Mouse (Mus musculus): ENCODE measurements at regions not wholly inside any gene's neighbourhood (a gene's known extent, or its start where the extent isn't known, plus 50 kb on each side); places are given as distances from the start of the nearest gene placed in this dataset.

DNA sequence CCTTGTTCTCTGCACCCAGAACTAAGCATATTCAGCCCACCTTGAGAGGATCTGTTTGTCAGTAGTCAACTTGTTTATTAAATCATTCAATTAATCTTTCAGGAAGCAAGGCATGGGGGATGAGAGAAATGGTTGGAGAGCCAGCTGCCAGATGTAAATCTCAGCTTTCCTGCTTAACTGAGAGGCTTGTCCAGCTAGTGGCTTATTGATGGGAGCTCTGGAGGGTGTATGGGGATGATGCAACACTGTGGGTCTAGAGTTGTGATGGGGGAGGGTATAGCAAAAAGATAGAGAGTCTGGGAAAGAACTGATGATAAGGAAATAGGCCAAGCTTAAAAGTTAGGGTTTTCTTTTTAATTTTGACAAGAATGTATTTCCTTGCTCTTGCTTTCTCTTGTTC is 2163.3 kb downstream of the 9330182O14Rik start:
- no peak for DNase-seq (ENCODE audit: low spot score in 2 of 2)

DNA sequence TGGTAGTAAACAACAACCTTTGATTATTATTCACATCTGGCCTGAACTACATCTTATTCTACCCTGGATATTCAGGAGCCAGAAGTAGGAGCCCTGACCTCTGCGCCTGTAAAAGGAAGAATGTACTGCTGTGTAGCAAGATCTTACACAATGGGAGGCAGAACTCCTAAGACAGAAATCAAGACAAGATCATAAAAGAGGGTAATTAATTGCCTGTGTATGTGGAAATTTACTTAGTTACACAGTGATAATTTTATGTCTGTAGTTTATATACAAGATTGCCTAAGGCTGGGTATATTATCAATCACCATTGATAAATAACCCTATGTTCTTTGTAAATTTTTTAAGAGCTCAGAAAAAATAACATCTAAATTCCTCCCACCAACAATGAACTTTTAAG is 2167.8 kb downstream of the 9330182O14Rik start:
- no peak for DNase-seq (ENCODE audit: low spot score in 2 of 2)

DNA sequence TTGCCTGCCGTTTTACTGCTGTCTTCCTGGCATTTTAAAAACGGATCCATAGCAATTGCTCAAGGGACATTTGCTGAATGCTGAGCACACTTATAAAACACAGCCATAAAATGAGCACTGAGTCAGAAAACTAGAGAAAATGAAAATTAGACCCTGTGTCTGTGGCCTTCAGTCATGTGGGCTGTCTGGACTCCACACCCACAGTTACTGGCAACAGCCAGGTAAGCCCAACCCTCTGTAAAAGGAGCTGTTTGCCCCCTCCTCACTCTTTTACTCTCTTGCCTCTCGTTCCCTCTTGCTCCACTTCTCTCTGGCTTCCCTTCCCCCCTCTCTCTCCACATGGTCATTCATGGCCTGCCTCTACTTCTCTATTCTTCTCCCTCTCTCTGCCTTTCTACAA is 2169.9 kb downstream of the 9330182O14Rik start:
- DNase-seq (ENCODE audit: low spot score in 2 of 2): no peak

DNA sequence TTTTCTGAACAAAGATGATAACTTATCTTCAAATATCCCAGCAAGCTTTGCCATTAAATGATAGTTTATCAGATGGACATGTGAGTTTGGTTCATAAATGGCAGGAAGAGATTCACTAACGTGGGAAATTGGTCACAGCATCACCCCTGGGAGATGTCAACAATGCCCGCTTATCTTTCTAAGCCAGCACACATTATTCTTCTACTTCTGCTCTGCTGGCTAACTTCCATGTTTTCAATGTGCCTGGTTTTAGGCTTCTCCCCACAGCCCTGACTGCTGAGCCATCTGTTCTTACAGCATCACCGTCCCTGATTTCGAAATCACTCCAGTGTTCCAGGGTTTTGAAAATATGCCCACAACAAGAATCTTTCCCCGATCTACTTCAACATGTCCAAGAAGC is 2175.4 kb downstream of the 9330182O14Rik start:
- peak; percentile 24 to 78 for DNase-seq (ENCODE audit: low spot score in 2 of 2)

DNA sequence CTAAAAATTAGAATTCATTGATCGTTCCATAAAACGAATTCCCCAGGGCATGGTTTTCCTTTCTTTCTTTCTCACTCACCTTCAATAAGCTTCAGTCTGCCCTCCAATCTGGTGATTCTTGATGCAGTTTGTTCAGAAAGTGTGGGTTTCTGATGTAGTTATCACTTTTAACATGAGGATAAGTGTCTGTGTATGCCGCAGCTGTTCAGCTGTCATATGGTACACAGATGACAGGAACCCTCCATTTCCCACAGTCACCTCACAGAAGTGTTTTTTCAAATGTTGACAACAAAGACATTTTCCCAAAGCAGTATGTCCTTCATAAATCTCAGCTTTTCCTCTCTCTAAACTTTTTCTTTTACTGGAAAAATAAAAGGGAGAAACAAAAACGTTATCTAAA is 2177.0 kb downstream of the 9330182O14Rik start:
- DNase-seq (ENCODE audit: low spot score in 2 of 2): no peak

DNA sequence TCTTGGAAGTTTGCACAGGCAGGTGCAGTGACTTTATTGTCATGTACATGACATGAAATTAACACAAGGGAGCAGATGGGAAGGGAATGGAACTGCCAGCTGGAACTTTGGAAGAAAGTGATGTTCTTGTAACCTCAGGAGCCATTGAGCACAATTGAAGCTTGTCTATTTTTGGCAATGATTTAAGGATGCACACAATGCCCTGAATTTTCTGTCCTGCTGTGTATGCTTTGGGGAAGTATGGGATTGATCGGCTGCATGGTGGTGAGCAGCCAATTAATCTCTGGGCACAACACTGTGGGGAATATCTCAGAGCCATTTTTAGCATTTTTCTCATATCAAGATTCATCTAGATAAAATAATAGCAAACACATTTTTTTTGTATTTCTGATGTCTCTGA is 2186.2 kb downstream of the 9330182O14Rik start:
- peak in 1 of 2 experiments; percentile 24 for DNase-seq (ENCODE audit: low spot score in 2 of 2)

DNA sequence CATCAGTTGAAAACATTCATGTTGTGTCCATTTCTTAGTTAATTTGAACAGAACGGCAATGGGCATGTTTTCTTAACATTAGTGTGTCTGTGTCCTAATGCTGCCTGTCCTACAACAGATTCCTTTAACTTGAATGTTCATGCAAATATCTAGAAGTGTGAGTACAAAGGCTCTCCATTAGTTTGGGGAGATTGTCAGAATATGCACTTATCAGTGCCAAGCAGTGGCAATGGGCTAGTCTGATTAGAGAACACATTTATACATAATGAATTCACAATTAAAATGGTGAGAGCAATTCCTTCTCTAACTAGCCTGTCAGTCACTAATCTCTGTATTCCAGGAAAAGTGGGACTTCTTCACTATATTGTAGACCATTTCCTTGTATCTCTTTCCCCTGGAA is 2188.8 kb downstream of the 9330182O14Rik start:
- DNase-seq (ENCODE audit: low spot score in 2 of 2): no peak

DNA sequence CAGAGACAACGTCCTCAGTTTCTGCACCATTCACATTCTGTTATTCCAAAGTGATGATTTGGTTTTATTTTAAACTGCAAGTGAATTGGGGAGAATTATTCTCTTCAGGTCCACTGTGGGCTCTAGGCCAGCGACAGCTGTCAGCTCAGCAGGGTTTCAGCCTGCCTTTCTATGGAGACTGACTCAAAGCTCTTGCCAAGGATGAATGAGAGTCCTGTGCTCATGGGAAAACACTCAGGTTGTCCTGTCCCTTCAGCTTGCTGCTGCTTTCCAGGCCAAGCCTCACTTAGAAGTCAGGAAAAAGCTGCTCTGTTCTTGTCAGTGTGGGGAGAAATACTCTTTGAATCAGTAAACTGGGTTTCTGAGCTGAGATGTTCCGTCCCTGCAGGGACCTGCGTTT is 2191.1 kb downstream of the 9330182O14Rik start:
- DNase-seq (ENCODE audit: low spot score in 2 of 2): peak; percentile 38 to 52

DNA sequence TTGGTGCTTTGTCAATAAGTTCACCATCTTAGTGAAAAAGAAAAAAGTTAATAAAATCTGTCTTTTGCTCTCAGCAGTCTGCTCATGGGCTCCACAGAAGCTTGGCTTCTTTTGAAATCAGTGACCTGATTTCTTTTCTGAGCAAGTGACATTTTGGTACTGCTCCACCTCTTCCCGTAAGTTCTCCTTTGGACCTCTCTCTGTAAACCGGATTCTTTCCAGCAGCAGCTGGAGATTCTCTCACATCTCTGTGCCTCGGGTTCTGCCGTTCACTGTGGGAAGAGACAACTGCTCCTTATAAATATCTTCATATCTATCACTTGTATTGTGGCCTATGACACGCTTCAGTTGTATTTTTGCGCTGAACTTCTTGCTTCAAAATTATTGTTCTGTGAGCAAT is 2194.4 kb downstream of the 9330182O14Rik start:
- no peak for DNase-seq (ENCODE audit: low spot score in 2 of 2)

DNA sequence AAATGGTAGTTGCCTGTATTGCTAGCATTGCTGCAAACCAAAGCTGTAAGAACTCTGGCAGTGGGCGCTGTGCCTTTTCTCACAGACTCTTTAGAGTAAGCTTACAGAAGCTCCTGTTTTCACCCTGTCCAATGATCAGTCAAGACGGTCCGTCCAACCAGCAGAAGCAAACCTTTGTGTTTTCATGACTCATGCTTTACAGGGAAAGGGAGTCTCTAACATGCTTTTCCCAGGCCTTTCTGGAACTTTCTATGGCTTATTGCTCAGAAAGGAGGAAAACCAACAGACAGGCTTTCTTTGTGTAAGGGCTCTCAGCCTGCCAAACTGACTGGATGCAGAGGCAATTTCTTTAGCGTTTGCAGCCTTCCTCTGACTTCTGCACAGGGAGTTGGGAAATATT is 2195.6 kb downstream of the 9330182O14Rik start:
- DNase-seq (ENCODE audit: low spot score in 2 of 2): no peak

DNA sequence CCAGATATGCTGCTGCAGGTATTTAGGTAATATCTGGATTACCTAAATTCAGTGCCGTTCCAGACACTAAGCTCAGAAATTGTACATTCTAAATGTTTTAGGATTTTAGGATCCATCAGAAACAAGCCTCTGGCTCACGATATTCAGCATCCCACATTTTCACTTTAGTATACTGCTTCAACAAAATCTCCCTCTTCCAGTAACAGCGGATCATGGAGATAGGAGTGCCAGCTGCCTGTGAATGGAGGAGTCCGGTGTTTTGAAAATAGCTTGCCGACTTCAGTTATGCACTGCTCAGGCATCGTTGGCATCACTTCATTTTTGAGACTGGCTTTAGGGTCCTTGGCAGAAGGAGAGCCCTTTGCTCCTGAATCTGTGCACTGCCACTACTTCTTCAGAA is 2199.5 kb downstream of the 9330182O14Rik start:
- no peak for DNase-seq (ENCODE audit: low spot score in 2 of 2)

DNA sequence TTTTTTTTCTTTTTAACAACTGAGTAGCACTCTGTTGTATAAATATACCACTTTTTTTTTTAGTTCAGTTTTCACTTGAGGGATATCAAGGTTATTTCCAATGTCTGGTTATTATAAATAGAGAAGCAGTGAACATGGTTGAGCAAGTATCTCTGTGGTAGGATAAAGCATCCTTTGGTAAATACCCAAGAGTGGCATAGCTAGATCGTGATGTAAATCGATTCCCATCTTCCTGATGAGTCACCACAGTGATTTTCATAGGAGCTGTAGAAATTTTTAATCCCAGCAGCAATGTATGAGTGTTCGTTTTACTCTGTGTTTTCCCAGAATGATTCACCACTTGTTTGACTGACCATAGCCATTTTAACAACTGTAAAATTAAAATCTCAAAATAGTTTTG is 2212.0 kb downstream of the 9330182O14Rik start:
- no peak for DNase-seq (ENCODE audit: low spot score in 2 of 2)

DNA sequence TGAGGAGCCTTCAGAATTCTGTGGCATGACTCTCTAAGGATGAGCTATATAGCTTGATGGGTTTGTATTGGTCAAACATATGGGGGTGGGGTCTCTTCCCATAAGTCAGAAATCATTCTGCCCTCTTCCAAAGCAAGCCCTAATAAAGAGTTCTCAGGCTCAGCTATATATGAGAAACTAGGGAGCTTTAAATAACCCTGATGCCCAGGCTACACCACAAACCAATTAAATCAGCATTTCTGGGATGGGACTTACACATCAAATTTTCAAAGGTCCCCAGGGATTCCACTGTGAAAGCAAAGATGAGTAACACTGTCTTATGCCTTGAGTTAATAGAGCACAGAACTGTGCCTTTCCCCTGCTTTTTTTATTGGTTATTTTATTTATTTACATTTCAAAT is 2227.7 kb downstream of the 9330182O14Rik start:
- no peak for DNase-seq (ENCODE audit: low spot score in 2 of 2)

DNA sequence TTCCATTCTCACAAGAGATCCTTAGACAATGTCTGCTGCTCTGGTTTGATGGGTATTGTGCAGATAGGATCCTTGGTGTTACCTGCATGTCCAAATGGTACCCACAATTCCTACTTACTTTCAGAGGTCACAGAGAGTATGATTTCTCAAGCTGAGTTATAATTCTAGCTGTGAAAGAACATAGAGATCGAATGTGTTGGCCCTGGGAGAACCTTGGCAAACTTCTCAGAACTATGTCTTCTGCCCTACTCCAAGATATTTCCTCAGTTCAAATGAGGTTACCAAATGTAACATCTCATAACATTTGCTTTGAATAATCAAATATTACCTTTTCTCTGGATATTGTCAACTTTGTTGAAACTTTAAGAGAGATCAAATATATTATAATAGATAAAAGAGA is 2230.8 kb downstream of the 9330182O14Rik start:
- DNase-seq (ENCODE audit: low spot score in 2 of 2): no peak

DNA sequence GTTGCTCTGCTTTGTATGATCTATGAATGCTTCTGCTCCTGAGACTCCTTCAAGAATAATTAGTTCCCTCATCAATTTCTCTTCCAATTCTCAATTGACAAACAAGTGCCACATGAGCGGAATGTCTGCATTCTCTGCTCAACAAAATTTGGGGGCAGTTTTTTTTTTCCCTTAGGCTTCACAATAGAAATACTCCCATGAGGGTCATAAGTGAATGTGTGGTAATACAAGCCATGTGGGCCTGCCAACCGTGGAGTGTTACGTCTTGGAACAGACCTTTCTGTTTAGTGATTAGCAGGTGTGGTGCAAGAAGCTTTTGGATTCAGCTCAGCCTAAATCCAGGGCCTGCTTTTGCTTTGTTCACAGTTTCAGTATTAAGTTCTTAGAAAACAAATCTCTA is 2232.6 kb downstream of the 9330182O14Rik start:
- DNase-seq (ENCODE audit: low spot score in 2 of 2): no peak

DNA sequence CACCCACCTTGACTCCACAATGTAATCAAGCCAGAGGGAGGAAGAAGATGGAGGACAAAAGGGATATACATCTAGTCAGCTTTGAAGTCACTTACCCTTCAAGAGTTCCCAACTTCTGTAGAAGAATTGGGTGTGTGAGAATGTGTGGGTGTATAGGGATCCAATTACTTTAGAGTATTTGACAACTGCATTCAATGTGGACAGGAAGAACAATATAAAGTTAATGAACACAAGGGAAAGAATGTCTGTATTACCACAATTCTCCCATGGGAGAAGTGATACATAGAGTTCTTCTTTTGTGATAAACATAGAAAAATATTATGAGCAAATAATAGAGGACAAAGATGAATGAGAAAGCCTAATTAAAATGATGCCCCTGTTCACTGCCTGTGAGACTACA is 2235.4 kb downstream of the 9330182O14Rik start:
- DNase-seq (ENCODE audit: low spot score in 2 of 2): no peak

DNA sequence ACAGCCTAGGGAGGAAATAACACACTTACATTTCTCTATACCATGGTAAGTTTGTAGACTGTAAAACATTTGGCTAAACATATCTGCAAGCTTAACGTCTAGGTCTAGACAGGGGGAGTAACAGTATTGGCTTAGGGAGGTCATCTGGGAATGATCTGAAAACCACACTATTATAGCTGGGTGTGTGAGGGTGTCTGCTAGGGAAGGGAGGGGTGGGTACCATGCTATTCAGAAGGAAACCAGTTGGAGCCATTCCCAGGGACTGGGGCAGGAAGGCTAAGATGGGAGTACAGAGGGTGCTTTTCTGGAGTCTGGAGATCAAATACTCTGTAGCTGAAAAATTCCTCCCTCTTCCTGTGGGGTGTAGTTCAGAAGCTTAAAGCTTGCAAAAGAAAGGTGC is 2235.9 kb downstream of the 9330182O14Rik start:
- no peak for DNase-seq (ENCODE audit: low spot score in 2 of 2)

DNA sequence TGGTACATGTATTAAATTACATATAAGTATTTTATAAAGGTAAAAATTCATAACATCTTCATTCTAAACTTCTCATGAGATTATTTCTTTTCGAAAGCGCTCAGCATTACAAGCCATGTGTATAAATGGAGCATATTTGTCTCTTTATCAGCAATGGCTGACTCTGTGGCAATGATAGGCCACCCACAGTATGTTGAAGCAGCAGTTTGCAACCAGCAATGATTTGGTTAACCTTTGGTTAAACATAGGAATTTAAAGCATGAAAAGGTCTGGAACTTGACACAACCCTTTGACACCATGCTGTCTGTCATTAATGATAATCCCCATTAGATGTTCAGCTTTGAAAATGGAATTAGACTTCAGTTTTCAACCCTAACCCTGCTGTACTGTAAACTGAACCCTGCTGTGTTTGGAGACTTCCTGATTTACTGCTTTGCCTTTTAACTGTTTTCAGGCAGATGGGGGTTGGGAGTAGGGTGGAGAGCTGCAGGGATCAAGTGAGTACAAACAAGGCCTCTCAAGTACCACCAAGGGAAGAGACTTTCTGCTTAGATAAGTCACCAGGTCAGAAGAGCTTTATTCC is 2238.6 kb downstream of the 9330182O14Rik start:
- DNase-seq (ENCODE audit: low spot score in 2 of 2): no peak
